Mouse (Mus musculus): ENCODE measurements around the gene Gigyf2. TPM values are rescaled to one million over a fixed set of nuclear protein-coding genes. Genes with fewer than 3 reads are reported as not detected.
A peak's percentile ranks its signal among the peaks of the same experiment; 100 is the strongest.

Gene Gigyf2
- total RNA-seq, 2 experiments from 2014 or later = 81.0 to 82.5 TPM

DNA sequence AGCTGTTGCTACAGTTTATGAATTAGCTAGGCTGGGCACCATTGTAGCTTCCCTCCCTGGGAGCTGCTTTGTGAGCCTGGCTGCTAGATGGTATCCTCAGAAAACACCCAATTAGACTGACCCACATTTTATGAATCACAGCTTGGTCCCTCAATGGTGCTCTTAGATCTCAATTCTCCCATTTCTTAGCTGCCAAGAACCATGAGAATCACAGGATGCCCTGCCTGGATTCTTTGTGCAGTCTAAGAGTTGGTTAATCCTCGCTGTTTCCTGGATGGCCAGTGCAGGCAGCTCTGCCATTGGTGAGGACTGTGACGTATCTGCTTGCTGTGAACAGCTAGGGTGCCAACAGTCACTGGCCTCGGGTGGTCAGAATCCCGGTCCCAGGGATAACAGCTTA lies 166.7 kb downstream of the Gigyf2 start:
- intact Hi-C loops (cut with DNase I) = no loop called here
- DNase-seq (ENCODE audit: low spot score in 2 of 2) = peak in 1 of 2 experiments; percentile 64

Other genes with a start within 250 kb of the Gigyf2 start
- not detected for gene Alppl2, start 237.1 kb upstream of the Gigyf2 start, total RNA-seq (2021)
- not detected for gene Alpi, start 225.4 kb upstream of the Gigyf2 start, total RNA-seq (2021)
- not detected for gene Akp3, start 202.0 kb upstream of the Gigyf2 start, total RNA-seq (2021)
- gene Ecel1, start 170.5 kb upstream of the Gigyf2 start, total RNA-seq (2021) = 1 to 10 TPM; 1.9 to 7.0 TPM
- gene Prss56, start 143.7 kb upstream of the Gigyf2 start, total RNA-seq (2021) = 1 to 10 TPM; 8.0 to 10.0 TPM
- not detected for gene Chrnd, start 136.4 kb upstream of the Gigyf2 start, total RNA-seq (2021)
- not detected for gene Chrng, start 122.3 kb upstream of the Gigyf2 start, total RNA-seq (2021)
- 10 to 100 TPM; 72.7 to 75.0 TPM for gene Eif4e2, start 113.1 kb upstream of the Gigyf2 start, total RNA-seq (2021)
- 1 to 10 TPM; 4.8 to 6.3 TPM for gene Efhd1, start 62.6 kb upstream of the Gigyf2 start, total RNA-seq (2021)
- gene Kcnj13, start 67.7 kb downstream of the Gigyf2 start, total RNA-seq (2021) = 1 to 10 TPM; 3.3 to 4.5 TPM
- gene Snorc, start 143.3 kb downstream of the Gigyf2 start, total RNA-seq (2021) = 1 to 10 TPM in 1 of 2 experiments, under 1 TPM in 1; 0.82 to 1.1 TPM
- 1 to 10 TPM; 3.4 to 3.5 TPM for gene Neu2, start 182.9 kb downstream of the Gigyf2 start, total RNA-seq (2021)
- gene Ngef, start 246.9 kb downstream of the Gigyf2 start, total RNA-seq (2021) = 100 to 1,000 TPM; 261 to 278 TPM